Mouse (Mus musculus) lung, postnatal 0 days (tissue): ENCODE measurements around the gene Bnc2.

Source experiments
- CTCF ChIP-seq: IDR thresholded peaks from 2 replicates; pipeline ENCODE4 v1.5.1; 2016; ENCODE audit warnings: antibody characterized with exemption, mild to moderate bottlenecking
- EP300 ChIP-seq: IDR thresholded peaks from 2 replicates; pipeline ENCODE4 v1.6.1; 2016; ENCODE audit warnings: antibody characterized with exemption, mild to moderate bottlenecking, control low read depth

- TF ChIP-seq CTCF (no peak), EP300 (no peak)
Measured at GRCm38 (mm10) chr4:84358204-84358603, 316.9 kb downstream of the Bnc2 start.
